Mouse (Mus musculus): ENCODE measurements around the gene Pigu. TPM values are rescaled to one million over a fixed set of nuclear protein-coding genes. Genes with fewer than 3 reads are reported as not detected.
A peak's percentile ranks its signal among the peaks of the same experiment; 100 is the strongest.

Gene Pigu
- polyA plus RNA-seq, 1 experiment from 2014 or later: 68.2 TPM

DNA sequence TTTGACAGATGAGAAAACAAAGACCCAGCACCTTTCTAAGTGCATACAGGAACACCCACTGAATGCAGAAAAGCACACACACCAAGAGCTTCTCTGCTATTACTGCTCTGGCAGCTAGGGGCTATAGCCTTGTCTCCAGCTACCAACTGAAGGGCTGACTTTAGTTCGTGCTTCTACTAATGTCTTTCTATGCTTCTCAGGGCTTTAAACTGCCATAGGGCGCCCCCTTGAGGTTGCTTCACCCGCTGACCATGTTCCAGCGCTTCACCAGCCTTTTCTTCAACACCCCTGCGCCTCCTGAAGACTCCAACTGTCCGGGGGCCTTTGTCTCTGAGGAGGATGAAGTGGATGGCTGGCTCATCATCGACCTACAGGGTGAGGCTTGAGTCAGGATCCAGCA is 27.9 kb upstream of the Pigu start:
- ATAC-seq (ENCODE audit: low read depth): no peak
- Histone ChIP-seq H3K9ac (replicated peaks; ENCODE audit: low read depth, low read length) (no peak overlapping the region; the same call in 1 of the 2 replicates), H3K27me3 (ENCODE audit: control insufficient read depth, insufficient read depth, low read length) (no peaks in the 10 kb centered on the region), H3K4me1 (ENCODE audit: control insufficient read depth, insufficient read depth, low read length) (peaks cover 34% of the 10 kb centered on the region), H3K4me3 (ENCODE audit: low read depth, low read length) (no peak overlapping the region), H3K4me2 (ENCODE audit: low read depth, low read length) (peak overlapping the region; percentile 17; the same call in 1 of the 2 replicates), H3K27ac (ENCODE audit: low read depth, low read length) (no peak overlapping the region), H3K9me3 (ENCODE audit: control insufficient read depth, low read length) (no peaks in the 10 kb centered on the region), H3K36me3 (ENCODE audit: control insufficient read depth, insufficient read depth, low read length) (peaks cover 32% of the 10 kb centered on the region)
- 22% methylated on average over 7 of the region's 7 CpGs for whole genome bisulfite sequencing

DNA sequence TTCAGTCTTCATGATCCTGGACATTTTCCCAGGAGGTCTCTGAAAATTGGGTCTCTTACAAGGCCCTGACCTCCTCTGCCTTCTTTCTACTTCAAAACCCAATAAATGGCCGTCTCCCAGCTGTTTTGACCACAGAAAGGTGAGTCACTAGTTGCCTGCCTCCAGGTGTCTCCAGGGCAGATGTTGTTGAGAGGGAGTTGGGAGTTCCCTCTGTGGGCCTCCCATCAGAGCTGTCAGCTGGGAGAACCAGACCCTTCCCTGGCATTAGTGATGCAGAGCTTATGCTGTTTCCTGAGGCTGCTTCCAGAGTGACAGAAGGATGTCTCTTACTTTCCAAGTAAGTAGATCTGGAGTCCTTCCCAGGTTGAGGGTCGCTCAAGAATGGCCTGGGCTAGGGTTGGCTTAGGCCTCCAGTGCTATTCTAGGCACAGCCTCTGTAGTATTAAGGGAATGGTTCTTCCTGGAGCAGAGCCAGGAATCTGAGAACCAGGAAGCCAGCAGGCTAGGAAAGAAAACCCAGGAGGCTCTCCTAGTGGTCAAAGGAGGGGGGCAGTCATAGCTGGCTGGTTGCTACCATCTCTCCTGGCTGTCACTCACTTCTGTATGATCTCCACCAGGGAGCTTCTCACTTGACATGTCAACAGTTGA is 25.7 kb upstream of the Pigu start:
- H3K36me3 ChIP-seq (ENCODE audit: control insufficient read depth, insufficient read depth, low read length): peaks cover 13% of the 10 kb centered on the region; the same call in 1 of the 2 replicates
- peaks cover 34% of the 10 kb centered on the region for H3K4me1 ChIP-seq (ENCODE audit: control insufficient read depth, insufficient read depth, low read length)
- ATAC-seq (ENCODE audit: low read depth): no peak
- H3K9ac ChIP-seq (replicated peaks; ENCODE audit: low read depth, low read length): peak overlapping the region; percentile 8; the same call in 1 of the 2 replicates
- peak overlapping the region; percentile 93 for H3K4me3 ChIP-seq (ENCODE audit: low read depth, low read length)
- no peaks in the 10 kb centered on the region for H3K9me3 ChIP-seq (ENCODE audit: control insufficient read depth, low read length)
- H3K4me2 ChIP-seq (ENCODE audit: low read depth, low read length): peak overlapping the region; percentile 81
- 88% methylated on average over 2 of the region's 2 CpGs for WGBS
- H3K27me3 ChIP-seq (ENCODE audit: control insufficient read depth, insufficient read depth, low read length): no peaks in the 10 kb centered on the region
- H3K27ac ChIP-seq (ENCODE audit: low read depth, low read length): peak overlapping the region; percentile 100; the same call in 1 of the 2 replicates

DNA sequence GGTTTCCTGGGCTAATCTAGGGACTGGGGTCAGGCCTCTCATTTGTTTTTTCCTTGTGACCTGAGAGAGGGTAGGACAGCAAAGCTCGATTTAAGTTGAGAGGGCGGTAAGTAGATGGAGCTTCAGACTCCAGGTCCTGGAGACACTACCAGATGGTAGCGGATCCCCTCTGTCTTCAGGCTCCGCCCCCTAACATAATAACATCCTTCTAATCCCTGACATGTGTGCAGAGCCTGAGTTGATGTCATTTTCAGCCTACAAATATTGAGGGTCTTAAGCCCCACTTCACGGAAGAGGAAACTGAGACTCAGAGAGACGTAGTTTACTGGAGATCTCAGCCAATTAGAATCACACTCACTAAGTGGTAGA is 25.1 kb upstream of the Pigu start:
- Histone ChIP-seq H3K27ac (ENCODE audit: low read depth, low read length) (peak overlapping the region; percentile 100), H3K36me3 (ENCODE audit: control insufficient read depth, insufficient read depth, low read length) (peaks cover 12% of the 10 kb centered on the region; the same call in 1 of the 2 replicates), H3K9ac (replicated peaks; ENCODE audit: low read depth, low read length) (peak overlapping the region; percentile 99), H3K27me3 (ENCODE audit: control insufficient read depth, insufficient read depth, low read length) (no peaks in the 10 kb centered on the region), H3K4me2 (ENCODE audit: low read depth, low read length) (peak overlapping the region; percentile 81), H3K9me3 (ENCODE audit: control insufficient read depth, low read length) (no peaks in the 10 kb centered on the region), H3K4me3 (ENCODE audit: low read depth, low read length) (peak overlapping the region; percentile 93), H3K4me1 (ENCODE audit: control insufficient read depth, insufficient read depth, low read length) (peaks cover 34% of the 10 kb centered on the region)
- peak; percentile 19 for ATAC-seq (ENCODE audit: low read depth)
- WGBS: 22% methylated on average over 6 of the region's 6 CpGs

DNA sequence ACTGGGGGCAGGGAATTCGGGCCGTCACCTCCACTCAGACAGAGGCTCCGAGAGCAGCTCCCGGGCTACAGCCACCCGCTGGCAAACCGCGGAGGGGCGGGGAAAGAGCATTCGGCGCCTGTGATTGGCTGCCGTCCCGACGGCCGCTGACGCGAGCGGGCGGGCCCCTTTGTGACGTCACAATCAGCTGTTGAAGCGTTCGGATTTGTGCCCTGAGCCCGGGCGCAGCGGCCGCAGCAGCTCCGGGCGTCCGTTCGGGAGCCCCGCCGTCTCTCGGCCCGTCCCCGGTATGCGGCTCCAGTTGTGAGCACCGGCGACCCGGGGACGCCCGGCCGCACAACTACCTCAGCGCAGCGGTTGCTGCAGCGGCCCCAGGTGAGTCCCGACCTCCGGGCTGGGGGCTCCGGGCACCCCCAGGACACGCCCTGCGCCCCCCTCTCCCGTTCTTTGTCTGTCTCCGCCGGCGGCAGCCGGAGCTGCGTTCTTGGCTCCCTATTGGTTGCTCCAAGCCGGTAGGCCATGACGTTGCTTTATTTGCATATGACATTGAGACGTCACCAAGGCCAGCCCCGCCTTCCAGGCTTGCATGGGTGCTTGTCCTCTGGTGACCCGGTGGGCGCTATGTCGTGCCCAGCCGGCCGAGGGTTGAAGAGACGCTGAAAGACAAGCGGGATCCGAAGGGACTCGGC is 24.6 kb upstream of the Pigu start:
- peak overlapping the region; percentile 100 for H3K27ac ChIP-seq (ENCODE audit: low read depth, low read length)
- ATAC-seq (ENCODE audit: low read depth): peak; percentile 94
- H3K9ac ChIP-seq (replicated peaks; ENCODE audit: low read depth, low read length): peak overlapping the region; percentile 99
- H3K4me1 ChIP-seq (ENCODE audit: control insufficient read depth, insufficient read depth, low read length): peaks cover 34% of the 10 kb centered on the region
- no peaks in the 10 kb centered on the region for H3K27me3 ChIP-seq (ENCODE audit: control insufficient read depth, insufficient read depth, low read length)
- H3K9me3 ChIP-seq (ENCODE audit: control insufficient read depth, low read length): no peaks in the 10 kb centered on the region
- peak overlapping the region; percentile 93 for H3K4me3 ChIP-seq (ENCODE audit: low read depth, low read length)
- peaks cover 9% of the 10 kb centered on the region; the same call in 1 of the 2 replicates for H3K36me3 ChIP-seq (ENCODE audit: control insufficient read depth, insufficient read depth, low read length)
- H3K4me2 ChIP-seq (ENCODE audit: low read depth, low read length): peak overlapping the region; percentile 81
- 0% methylated on average over 59 of the region's 68 CpGs for WGBS

DNA sequence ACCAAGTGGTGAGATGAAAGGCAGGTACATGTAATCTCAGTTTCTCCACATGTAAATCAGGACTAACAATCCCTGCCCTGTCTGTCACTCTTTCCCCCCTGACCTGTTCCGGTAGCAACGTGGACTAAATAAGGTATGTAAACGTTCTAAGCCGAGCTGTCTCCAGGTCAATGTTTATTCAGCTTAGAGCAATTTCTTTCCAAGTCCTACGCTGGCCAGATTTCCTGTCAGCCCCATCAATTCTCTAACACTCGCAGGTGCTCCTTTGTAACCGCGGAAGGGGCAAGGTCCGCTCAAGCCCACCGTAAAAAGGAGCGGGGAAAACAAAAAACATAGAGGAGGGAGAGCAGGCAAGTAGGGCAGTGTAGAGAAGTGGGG is 23.8 kb upstream of the Pigu start:
- H3K4me3 ChIP-seq (ENCODE audit: low read depth, low read length): peak overlapping the region; percentile 93
- H3K4me2 ChIP-seq (ENCODE audit: low read depth, low read length): peak overlapping the region; percentile 81
- peak overlapping the region; percentile 100 for H3K27ac ChIP-seq (ENCODE audit: low read depth, low read length)
- H3K9ac ChIP-seq (replicated peaks; ENCODE audit: low read depth, low read length): peak overlapping the region; percentile 99
- peaks cover 7% of the 10 kb centered on the region; the same call in 1 of the 2 replicates for H3K36me3 ChIP-seq (ENCODE audit: control insufficient read depth, insufficient read depth, low read length)
- 2% methylated on average over 11 of the region's 11 CpGs for WGBS
- H3K27me3 ChIP-seq (ENCODE audit: control insufficient read depth, insufficient read depth, low read length): no peaks in the 10 kb centered on the region
- no peaks in the 10 kb centered on the region for H3K9me3 ChIP-seq (ENCODE audit: control insufficient read depth, low read length)
- no peak for ATAC-seq (ENCODE audit: low read depth)
- H3K4me1 ChIP-seq (ENCODE audit: control insufficient read depth, insufficient read depth, low read length): peaks cover 27% of the 10 kb centered on the region

DNA sequence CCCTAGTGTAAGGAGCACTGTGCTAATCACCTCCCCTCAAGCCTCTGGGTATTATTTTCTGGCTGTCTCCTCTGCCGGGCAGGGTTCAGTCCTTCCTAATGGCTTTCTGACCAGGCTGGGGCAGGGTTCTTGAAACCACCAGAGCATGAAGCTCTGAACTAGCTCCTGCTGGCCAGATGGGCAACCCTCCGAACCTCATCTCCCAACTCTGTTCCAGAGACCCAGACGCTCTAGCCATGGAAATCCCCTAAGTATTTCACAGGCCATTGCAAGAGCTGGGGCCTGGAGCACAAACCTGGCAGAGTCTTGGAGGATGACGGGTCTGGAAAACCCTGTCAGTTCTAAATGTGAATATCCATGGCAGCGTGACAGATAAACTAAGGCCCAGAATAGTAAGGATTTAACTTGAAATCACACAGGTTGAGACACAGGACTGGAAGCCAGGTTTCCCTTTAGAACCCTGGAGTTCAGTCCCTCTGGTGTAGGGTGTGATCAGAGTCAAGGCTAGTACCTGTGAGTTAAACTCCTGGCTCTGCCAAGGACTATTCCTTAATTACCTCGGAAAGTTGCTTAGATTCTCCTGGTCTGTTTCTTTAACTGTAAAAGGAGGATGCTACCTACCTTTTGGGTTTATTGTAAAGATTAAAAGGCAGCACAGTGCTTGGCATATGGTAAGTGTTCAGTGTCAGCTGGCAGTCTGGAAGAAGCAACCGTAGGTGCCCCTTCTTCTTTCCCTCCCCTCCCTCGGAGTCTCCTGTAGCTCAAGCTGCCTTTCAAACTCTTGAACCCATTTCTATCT is 23.2 kb upstream of the Pigu start, which contains the start of gene Trp53inp2:
TSS of gene Trp53inp2 (plus strand) at position 799 of the 799 bp plus-strand sequence.
- peak within 1 kb of the TSS; percentile 81 for H3K4me2 ChIP-seq (ENCODE audit: low read depth, low read length)
- H3K9ac ChIP-seq (replicated peaks; ENCODE audit: low read depth, low read length): peak within 1 kb of the TSS; percentile 99
- H3K36me3 ChIP-seq (ENCODE audit: control insufficient read depth, insufficient read depth, low read length): peaks cover 2% of the 10 kb centered on the region; the same call in 1 of the 2 replicates
- H3K27ac ChIP-seq (ENCODE audit: low read depth, low read length): peak within 1 kb of the TSS; percentile 100
- no peak for ATAC-seq (ENCODE audit: low read depth)
- peak within 1 kb of the TSS; percentile 93 for H3K4me3 ChIP-seq (ENCODE audit: low read depth, low read length)
- H3K4me1 ChIP-seq (ENCODE audit: control insufficient read depth, insufficient read depth, low read length): peaks cover 22% of the 10 kb centered on the region
- H3K9me3 ChIP-seq (ENCODE audit: control insufficient read depth, low read length): no peaks in the 10 kb centered on the region
- WGBS: 46% methylated on average over 8 of the region's 8 CpGs
- no peaks in the 10 kb centered on the region for H3K27me3 ChIP-seq (ENCODE audit: control insufficient read depth, insufficient read depth, low read length)

DNA sequence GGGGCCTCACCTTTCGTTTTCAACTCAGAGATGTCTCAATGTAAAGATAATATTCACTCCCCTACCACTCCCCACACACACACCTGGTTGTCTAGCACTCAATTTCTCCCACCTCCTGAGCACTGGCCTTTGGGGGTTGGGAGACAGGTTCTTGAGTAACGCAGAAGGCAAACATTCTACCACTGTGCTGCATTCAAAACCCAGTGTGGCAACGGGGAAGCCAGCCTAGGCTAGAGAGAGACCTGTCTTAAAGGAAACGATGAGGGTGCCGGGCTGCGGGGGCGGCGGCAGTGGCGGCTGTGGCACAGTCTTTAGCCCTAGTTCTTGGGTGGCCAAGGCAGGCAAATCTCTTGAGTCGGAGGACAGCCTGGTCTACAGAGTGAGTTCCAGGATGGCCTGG is 19.0 kb upstream of the Pigu start:
- Histone ChIP-seq H3K9ac (replicated peaks; ENCODE audit: low read depth, low read length) (no peak overlapping the region), H3K4me3 (ENCODE audit: low read depth, low read length) (no peak overlapping the region), H3K4me2 (ENCODE audit: low read depth, low read length) (no peak overlapping the region), H3K36me3 (ENCODE audit: control insufficient read depth, insufficient read depth, low read length) (no peaks in the 10 kb centered on the region), H3K4me1 (ENCODE audit: control insufficient read depth, insufficient read depth, low read length) (no peaks in the 10 kb centered on the region; the same call in 1 of the 2 replicates), H3K27ac (ENCODE audit: low read depth, low read length) (no peak overlapping the region), H3K9me3 (ENCODE audit: control insufficient read depth, low read length) (no peaks in the 10 kb centered on the region), H3K27me3 (ENCODE audit: control insufficient read depth, insufficient read depth, low read length) (no peaks in the 10 kb centered on the region)
- ATAC-seq (ENCODE audit: low read depth): no peak
- 85% methylated on average over 10 of the region's 10 CpGs for WGBS

DNA sequence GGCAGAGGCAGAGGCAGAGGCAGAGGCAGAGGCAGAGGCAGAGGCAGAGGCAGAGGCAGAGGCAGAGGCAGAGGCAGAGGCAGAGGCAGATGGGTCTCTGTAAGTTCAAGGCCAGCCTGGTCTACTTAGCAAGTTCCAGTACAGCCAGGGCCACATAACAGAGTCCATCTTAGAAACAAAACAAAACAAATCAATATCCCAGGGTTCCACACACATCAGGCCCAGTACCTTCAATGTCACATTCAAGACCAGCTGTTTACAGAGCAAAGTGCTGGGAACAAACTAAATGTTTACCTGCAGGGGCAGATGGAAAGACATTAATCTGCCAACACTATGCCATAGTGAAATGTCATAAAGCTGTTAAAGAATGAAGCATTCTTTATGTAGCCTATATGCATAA is 17.3 kb upstream of the Pigu start:
- no peaks in the 10 kb centered on the region for H3K36me3 ChIP-seq (ENCODE audit: control insufficient read depth, insufficient read depth, low read length)
- no peaks in the 10 kb centered on the region for H3K9me3 ChIP-seq (ENCODE audit: control insufficient read depth, low read length)
- H3K4me1 ChIP-seq (ENCODE audit: control insufficient read depth, insufficient read depth, low read length): no peaks in the 10 kb centered on the region
- no peak for ATAC-seq (ENCODE audit: low read depth)
- no peak overlapping the region for H3K27ac ChIP-seq (ENCODE audit: low read depth, low read length)
- H3K9ac ChIP-seq (replicated peaks; ENCODE audit: low read depth, low read length): no peak overlapping the region
- H3K4me2 ChIP-seq (ENCODE audit: low read depth, low read length): no peak overlapping the region
- no peaks in the 10 kb centered on the region for H3K27me3 ChIP-seq (ENCODE audit: control insufficient read depth, insufficient read depth, low read length)
- H3K4me3 ChIP-seq (ENCODE audit: low read depth, low read length): no peak overlapping the region

Data from neural tube, embryonic 14.5 days (tissue).